Mouse (Mus musculus): Measurements from ENCODE around the gene Ssh1. TPM values are rescaled to one million over a fixed set of nuclear protein-coding genes. Genes with fewer than 3 reads are reported as not detected.

The Ssh1 gene
- polyA plus RNA-seq, 1 experiment from 2014 or later = 19.9 TPM

DNA sequence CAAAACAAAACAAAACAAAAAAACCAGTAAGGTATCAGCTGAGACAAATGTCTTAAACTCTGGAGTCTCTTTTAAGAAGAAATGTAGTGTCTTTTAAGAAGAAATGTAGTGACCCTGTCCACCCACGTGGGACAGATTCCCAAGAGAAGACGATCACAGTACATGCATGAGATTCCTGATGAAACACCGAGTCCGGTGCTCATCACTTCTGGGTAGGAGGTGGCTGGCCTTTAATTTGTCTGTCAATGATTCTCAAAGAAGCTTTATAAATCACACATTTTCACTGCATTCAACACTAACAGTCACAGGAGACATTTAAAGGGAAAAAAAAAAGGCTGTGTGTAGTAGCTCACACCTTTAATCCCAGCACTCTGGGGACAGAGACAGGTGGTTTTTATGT lies 103.8 kb downstream of the Ssh1 start:
- 67% methylated on average over 4 of the region's 4 CpGs for WGBS
- H3K9ac ChIP-seq = no peak overlapping the region
- no peak for ATAC-seq (ENCODE audit: low FRiP score)
- H3K4me3 ChIP-seq (replicated peaks) = no peak overlapping the region
- no peaks in the 10 kb centered on the region for H3K9me3 ChIP-seq
- peaks cover 46% of the 10 kb centered on the region for H3K4me1 ChIP-seq
- H3K4me2 ChIP-seq = no peak overlapping the region
- no peaks in the 10 kb centered on the region for H3K27me3 ChIP-seq
- 0 out of 2 replicates have a peak, but pooled peaks cover 2% of the 10 kb centered on the region for H3K36me3 ChIP-seq (replicated peaks)
- H3K27ac ChIP-seq = 0 out of 2 replicates have a peak overlapping the region, but pooled peaks have one; percentile 42

DNA sequence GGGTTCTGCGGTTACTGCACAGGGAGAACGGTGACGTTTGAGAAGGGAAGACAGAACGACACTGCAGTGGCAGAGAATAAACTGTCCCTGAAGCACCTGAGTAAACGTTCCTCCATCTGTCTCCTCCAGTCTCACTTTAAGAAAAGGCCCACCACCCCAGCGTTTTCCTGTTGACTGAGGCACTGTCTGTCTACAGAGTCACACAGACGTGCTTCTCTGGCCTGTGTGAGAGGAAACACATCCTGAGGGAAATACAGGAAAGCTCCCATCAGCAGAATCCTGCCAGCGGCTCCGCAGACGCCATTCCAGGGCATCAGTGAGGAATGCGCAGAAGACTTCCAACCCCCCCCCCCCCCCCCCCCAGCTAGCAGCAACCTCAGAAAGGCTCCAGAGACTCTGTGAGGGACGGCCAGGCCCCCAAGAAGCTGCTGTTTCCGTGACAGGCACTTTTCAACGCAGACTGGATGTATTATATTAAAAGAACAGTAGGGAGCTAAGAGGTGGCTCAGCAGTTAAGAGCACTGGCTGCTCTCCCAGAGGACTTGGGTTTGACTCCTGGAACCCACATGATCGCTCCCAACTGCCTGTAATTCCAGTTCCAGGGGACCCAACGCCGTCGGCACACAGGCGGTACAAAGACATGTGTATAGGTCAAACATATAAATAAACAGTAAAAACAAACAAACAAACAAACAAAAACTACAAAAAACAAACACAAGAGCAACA lies 104.3 kb downstream of the Ssh1 start:
- Histone ChIP-seq H3K4me2 (peak overlapping the region; percentile 26; the same call in 1 of the 2 replicates), H3K27ac (peak overlapping the region; percentile 73), H3K9ac (no peak overlapping the region), H3K9me3 (no peaks in the 10 kb centered on the region), H3K4me3 (replicated peaks) (no peak overlapping the region), H3K27me3 (no peaks in the 10 kb centered on the region), H3K36me3 (replicated peaks) (no peaks in the 10 kb centered on the region), H3K4me1 (peaks cover 52% of the 10 kb centered on the region)
- 37% methylated on average over 19 of the region's 19 CpGs for WGBS
- ATAC-seq (ENCODE audit: low FRiP score) = no peak

DNA sequence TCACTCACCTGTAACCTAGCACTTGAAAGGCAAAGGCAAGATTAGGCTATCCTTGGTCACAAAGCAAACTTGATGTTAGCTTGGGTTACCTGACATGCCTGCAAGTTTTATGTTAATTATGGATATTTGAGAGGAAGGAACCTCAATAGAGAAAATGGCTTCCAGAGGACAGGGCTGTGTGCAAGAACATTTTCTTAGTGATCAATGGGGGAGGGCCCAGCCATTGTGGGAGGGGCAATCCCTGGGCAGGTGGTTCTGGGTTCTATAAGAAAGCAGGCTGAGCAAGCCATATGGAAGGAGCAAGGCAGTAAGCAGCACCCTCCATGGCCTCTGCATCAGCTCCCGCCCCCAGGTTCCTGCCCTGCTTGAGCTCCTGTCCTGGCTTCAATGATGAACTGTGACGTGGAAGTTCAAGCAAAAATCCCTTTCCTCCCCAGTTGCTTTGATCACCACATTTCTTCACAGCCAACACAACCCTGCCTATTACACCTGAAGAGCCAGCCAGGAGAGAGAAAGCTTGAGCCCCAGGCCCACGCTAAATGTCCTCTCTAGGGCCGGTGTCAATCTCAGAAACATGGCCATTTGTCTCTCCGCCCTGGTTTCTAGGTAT lies 105.4 kb downstream of the Ssh1 start:
- no peak overlapping the region for H3K4me3 ChIP-seq (replicated peaks)
- no peak overlapping the region for H3K4me2 ChIP-seq
- peaks cover 61% of the 10 kb centered on the region for H3K4me1 ChIP-seq
- ATAC-seq (ENCODE audit: low FRiP score) = no peak
- H3K9me3 ChIP-seq = no peaks in the 10 kb centered on the region
- H3K36me3 ChIP-seq (replicated peaks) = no peaks in the 10 kb centered on the region
- 93% methylated on average over 5 of the region's 5 CpGs for WGBS
- H3K27me3 ChIP-seq = no peaks in the 10 kb centered on the region
- no peak overlapping the region for H3K9ac ChIP-seq
- peak overlapping the region; percentile 73; the same call in 1 of the 2 replicates for H3K27ac ChIP-seq

DNA sequence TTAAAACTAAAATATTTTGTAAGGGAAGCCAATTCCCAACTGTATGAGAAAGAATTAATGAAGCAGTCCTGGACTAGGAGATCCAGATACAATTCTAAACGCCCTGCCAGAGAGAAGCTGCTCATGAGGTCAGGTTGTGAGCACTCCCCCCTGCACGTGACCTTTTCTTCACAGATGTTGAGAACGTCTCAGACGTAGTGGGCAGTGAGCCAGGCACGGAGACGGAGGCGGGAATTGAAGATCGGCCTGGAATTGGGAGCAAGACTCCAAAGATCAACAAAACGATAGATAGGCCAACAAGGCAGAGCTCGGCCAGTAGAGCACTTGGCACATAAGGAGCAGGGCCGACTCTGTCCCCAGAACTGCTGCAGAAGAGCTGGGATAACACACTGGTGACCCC lies 106.6 kb downstream of the Ssh1 start:
- Histone ChIP-seq H3K4me1 (peaks cover 71% of the 10 kb centered on the region), H3K9me3 (no peaks in the 10 kb centered on the region), H3K9ac (no peak overlapping the region), H3K27ac (no peak overlapping the region), H3K27me3 (no peaks in the 10 kb centered on the region), H3K36me3 (replicated peaks) (0 out of 2 replicates have a peak, but pooled peaks cover 2% of the 10 kb centered on the region), H3K4me3 (replicated peaks) (no peak overlapping the region), H3K4me2 (no peak overlapping the region)
- no peak for ATAC-seq (ENCODE audit: low FRiP score)
- 81% methylated on average over 11 of the region's 11 CpGs for WGBS

Other genes with a start within 250 kb of the Ssh1 start
- gene Sart3, start 221.4 kb downstream of the Ssh1 start, polyA plus RNA-seq (2016; fragmentation: Nextera tagmentation; extraction: Ambion mirVana) = 78.4 and 78.8 TPM in 2 replicates
- 107 and 113 TPM in 2 replicates for gene Iscu, start 221.1 kb downstream of the Ssh1 start, polyA plus RNA-seq (2016; fragmentation: Nextera tagmentation; extraction: Ambion mirVana)
- 13.9 and 19.4 TPM in 2 replicates for gene Tmem119, start 193.4 kb downstream of the Ssh1 start, polyA plus RNA-seq (2016; fragmentation: Nextera tagmentation; extraction: Ambion mirVana)
- gene Selplg, start 161.2 kb downstream of the Ssh1 start, polyA plus RNA-seq (2016; fragmentation: Nextera tagmentation; extraction: Ambion mirVana) = 0.82 and 0.88 TPM in 2 replicates
- gene Coro1c, start 85.1 kb downstream of the Ssh1 start, polyA plus RNA-seq (2016; fragmentation: Nextera tagmentation; extraction: Ambion mirVana) = 256 and 277 TPM in 2 replicates
- not detected in 2 replicates for gene Dao, start 9.8 kb upstream of the Ssh1 start, polyA plus RNA-seq (2016; fragmentation: Nextera tagmentation; extraction: Ambion mirVana)
- gene Usp30, start 71.6 kb upstream of the Ssh1 start, polyA plus RNA-seq (2016; fragmentation: Nextera tagmentation; extraction: Ambion mirVana) = 15.8 and 16.9 TPM in 2 replicates
- 40.2 and 45.7 TPM in 2 replicates for gene Svop, start 97.7 kb upstream of the Ssh1 start, polyA plus RNA-seq (2016; fragmentation: Nextera tagmentation; extraction: Ambion mirVana)
- gene Alkbh2, start 134.3 kb upstream of the Ssh1 start, polyA plus RNA-seq (2016; fragmentation: Nextera tagmentation; extraction: Ambion mirVana) = 10.9 and 11.3 TPM in 2 replicates
- 64.4 and 69.6 TPM in 2 replicates for gene Ung, start 136.5 kb upstream of the Ssh1 start, polyA plus RNA-seq (2016; fragmentation: Nextera tagmentation; extraction: Ambion mirVana)
- 1.7 and 1.9 TPM in 2 replicates for gene Acacb, start 152.6 kb upstream of the Ssh1 start, polyA plus RNA-seq (2016; fragmentation: Nextera tagmentation; extraction: Ambion mirVana)

Measured in forebrain, embryonic 12.5 days (tissue).